Mouse (Mus musculus) liver, embryonic 12.5 days (tissue): ENCODE results near the gene Efcc1. TPM values are rescaled to one million over a fixed set of nuclear protein-coding genes. Genes with fewer than 3 reads are reported as not detected.
"Not testable (repeated sequence)": the region's sequence is repeated elsewhere in the genome, so short reads cannot be mapped to it uniquely, and the experiment has no call there.

Source experiments
- ATAC-seq: fragments of 200-750 bp; cut with Nextera tagmentation; 2 replicates; pipeline ENCODE4 v1.8.0; 2017; ENCODE audit warnings: moderate number of reproducible peaks, mild to moderate bottlenecking, moderate library complexity
- H3K27ac ChIP-seq: fragments of 300-500 bp; sonication (generic); 2 replicates; pipeline ENCODE4 v1.5.1; 2016; ENCODE audit warnings: mild to moderate bottlenecking
- H3K27me3 ChIP-seq: fragments of 300-500 bp; sonication (generic); replicated peaks from 2 replicates; pipeline ENCODE4 v1.6.1; 2016; ENCODE audit warnings: mild to moderate bottlenecking, moderate library complexity
- H3K36me3 ChIP-seq: fragments of 300-500 bp; sonication (generic); 2 replicates; pipeline ENCODE4 v1.6.1; 2016; ENCODE audit warnings: mild to moderate bottlenecking, moderate library complexity
- H3K4me1 ChIP-seq: fragments of 300-500 bp; sonication (generic); 2 replicates; pipeline ENCODE4 v1.6.1; 2016
- H3K4me2 ChIP-seq: fragments of 300-500 bp; sonication (generic); 2 replicates; pipeline ENCODE4 v1.6.1; 2016; ENCODE audit warnings: mild to moderate bottlenecking, moderate library complexity
- H3K4me3 ChIP-seq: fragments of 300-500 bp; sonication (generic); 2 replicates; pipeline ENCODE4 v1.5.1; 2016; ENCODE audit warnings: mild to moderate bottlenecking, moderate library complexity
- H3K9ac ChIP-seq: fragments of 300-500 bp; sonication (generic); 2 replicates; pipeline ENCODE4 v1.6.1; 2016; ENCODE audit warnings: mild to moderate bottlenecking, moderate library complexity
- H3K9me3 ChIP-seq: fragments of 300-500 bp; sonication (generic); replicated peaks from 2 replicates; pipeline ENCODE4 v1.6.1; 2016; ENCODE audit warnings: mild to moderate bottlenecking, moderate library complexity
- WGBS: fragments of 180-500 bp; shearing (Covaris S2); methylation state at CpG from one replicate; pipeline ENCODE4 v1.1.7; 2016; ENCODE audit not compliant: insufficient replicate concordance; 5-methylcytosine and 5-hydroxymethylcytosine counted together
- polyA plus RNA-seq: library from polyadenylated mRNA; unstranded; fragments of >200 nt; fragmentation: Nextera tagmentation; extraction: Ambion mirVana; gene quantifications from 2 replicates; pipeline ENCODE4 v1.2.1, GENCODE M21; 2016

Gene Efcc1
- polyA plus RNA-seq, 1 experiment from 2014 or later, result 0.51 TPM

DNA sequence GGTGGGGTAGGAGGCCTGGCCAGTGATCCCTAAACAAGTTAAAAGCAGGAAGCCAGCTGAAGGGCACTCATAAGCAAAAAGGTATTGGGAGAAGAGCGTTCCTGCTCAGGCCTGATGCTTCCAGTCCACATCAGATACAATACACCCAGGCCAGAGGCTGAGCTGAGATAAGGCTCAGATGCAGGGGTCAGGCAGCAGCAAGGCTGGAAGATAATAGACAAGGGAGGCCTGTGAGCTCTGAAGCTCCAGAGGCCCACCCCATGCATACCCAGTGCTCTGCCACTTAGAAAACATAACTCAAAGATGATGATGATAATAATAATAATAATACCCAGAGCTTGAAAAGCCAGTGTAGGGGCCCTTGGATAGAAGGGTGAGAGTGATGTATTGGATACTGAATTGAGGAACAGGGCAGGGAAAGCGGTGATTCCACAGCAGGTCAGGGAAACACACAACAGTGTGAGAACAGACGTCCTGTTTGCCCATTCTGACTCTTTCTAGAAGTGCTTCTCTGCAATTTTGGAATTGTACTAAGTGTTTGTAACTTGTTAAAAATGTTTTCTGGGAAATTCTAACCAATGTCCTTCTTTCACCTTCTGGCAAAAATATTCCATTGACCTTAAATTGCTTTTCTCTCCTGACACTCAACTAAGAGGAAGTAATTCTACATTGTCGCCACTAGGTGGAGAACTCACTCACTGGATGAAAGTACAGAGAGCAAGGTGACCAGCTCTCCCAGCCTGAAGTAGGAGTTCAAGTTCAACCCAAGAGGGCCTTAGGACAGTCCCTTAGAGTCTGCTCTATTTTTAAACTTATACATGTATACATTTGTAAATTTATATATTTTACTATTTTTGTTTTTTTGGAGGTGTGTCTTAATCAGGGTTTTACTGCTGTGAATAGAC is 33.0 kb downstream of the Efcc1 start:
- Histone ChIP-seq H3K4me2 (peak overlapping the region; percentile 50), H3K27ac (peak overlapping the region; percentile 89), H3K4me3 (no peak overlapping the region), H3K9me3 (no peaks in the 10 kb centered on the region; the same call in 1 of the 2 replicates), H3K9ac (peak overlapping the region; percentile 59), H3K27me3 (no peaks in the 10 kb centered on the region; the same call in 1 of the 2 replicates), H3K4me1 (peaks cover 47% of the 10 kb centered on the region), H3K36me3 (no peaks in the 10 kb centered on the region)
- WGBS, result 40% methylated on average over 4 of the region's 4 CpGs
- peak; percentile 98 for ATAC-seq

DNA sequence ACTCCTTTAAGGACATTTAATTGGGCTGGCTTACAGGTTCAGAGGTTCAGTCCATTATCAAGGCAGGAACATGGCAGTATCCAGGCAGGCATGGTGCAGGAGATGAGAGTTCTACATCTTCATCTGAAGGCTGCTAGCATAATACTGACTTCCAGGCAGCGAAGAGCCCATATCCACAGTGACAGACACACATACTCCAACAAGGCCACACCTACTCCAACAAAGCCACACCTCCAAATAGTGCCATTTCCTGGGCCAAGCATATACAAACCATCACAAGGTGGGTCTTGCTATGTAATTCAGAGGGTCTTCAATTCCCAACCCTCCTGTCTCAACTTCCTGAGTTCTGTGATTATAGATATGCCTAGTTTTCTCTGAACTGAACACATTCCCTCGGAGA is 33.6 kb downstream of the Efcc1 start:
- not testable (repeated sequence) for H3K36me3 ChIP-seq, H3K27me3 ChIP-seq, ATAC-seq, H3K9ac ChIP-seq, H3K4me2 ChIP-seq, H3K4me3 ChIP-seq, H3K9me3 ChIP-seq
- 91% methylated on average over 2 of the region's 2 CpGs for WGBS
- H3K27ac ChIP-seq, result peak overlapping the region; percentile 89
- peaks cover 43% of the 10 kb centered on the region for H3K4me1 ChIP-seq

DNA sequence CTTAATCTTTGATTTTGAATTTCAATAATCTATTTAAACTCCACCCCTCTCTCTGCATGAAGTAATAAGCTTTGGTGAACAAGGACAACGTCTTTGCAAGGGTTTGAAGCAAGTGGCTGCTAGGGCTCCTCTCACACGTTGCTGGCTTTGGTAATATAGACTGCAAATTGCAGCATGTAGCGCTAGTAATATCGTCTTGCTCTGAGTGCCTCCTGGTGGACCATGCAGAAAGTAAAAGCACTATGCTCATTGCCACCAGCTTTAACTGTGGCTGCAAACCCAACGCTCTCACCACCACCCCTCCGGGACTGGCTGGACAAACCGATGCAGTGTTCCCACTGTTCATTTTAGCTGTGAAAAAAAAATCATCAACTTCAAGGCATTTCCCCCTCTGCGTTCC is 40.0 kb downstream of the Efcc1 start:
- WGBS, result 46% methylated on average over 8 of the region's 8 CpGs
- no peak; the same call in 1 of the 2 replicates for ATAC-seq

GRCm38 (mm10) chr6:87774466-87774865 is 43.8 kb downstream of the Efcc1 start:
- no peak overlapping the region for H3K4me3 ChIP-seq
- H3K4me1 ChIP-seq, result peaks cover 50% of the 10 kb centered on the region
- H3K9ac ChIP-seq, result no peak overlapping the region
- H3K27ac ChIP-seq, result no peak overlapping the region
- no peaks in the 10 kb centered on the region for H3K36me3 ChIP-seq
- 48% methylated on average over 1 of the region's 1 CpGs for WGBS
- ATAC-seq, result no peak
- no peak overlapping the region for H3K4me2 ChIP-seq
- H3K27me3 ChIP-seq, result no peaks in the 10 kb centered on the region; the same call in 1 of the 2 replicates
- no peaks in the 10 kb centered on the region for H3K9me3 ChIP-seq

More for the DNA sequence above, 40.0 kb downstream of the Efcc1 start:
- Histone ChIP-seq H3K27me3 (no peaks in the 10 kb centered on the region; the same call in 1 of the 2 replicates), H3K4me2 (no peak overlapping the region), H3K27ac (no peak overlapping the region), H3K4me3 (no peak overlapping the region), H3K9me3 (no peaks in the 10 kb centered on the region), H3K4me1 (peaks cover 12% of the 10 kb centered on the region), H3K9ac (no peak overlapping the region), H3K36me3 (no peaks in the 10 kb centered on the region)

- Histone ChIP-seq H3K4me2 (no peak overlapping the region), H3K9me3 (no peaks in the 10 kb centered on the region), H3K27me3 (no peaks in the 10 kb centered on the region; the same call in 1 of the 2 replicates), H3K36me3 (no peaks in the 10 kb centered on the region), H3K27ac (no peak overlapping the region), H3K9ac (no peak overlapping the region), H3K4me1 (peaks cover 54% of the 10 kb centered on the region), H3K4me3 (no peak overlapping the region)
- no peak for ATAC-seq
- 45% methylated on average over 9 of the region's 9 CpGs for WGBS
These were observed 44.2 kb downstream of the Efcc1 start for GRCm38 (mm10) chr6:87774909-87775308.

GRCm38 (mm10) chr6:87775588-87776245 is 45.0 kb downstream of the Efcc1 start:
- H3K27me3 ChIP-seq, result no peaks in the 10 kb centered on the region; the same call in 1 of the 2 replicates
- peak overlapping the region; percentile 66 for H3K4me2 ChIP-seq
- H3K27ac ChIP-seq, result peak overlapping the region; percentile 95
- peak overlapping the region; percentile 45 for H3K4me3 ChIP-seq
- ATAC-seq, result peak; percentile 98
- peaks cover 50% of the 10 kb centered on the region for H3K4me1 ChIP-seq
- 10% methylated on average over 3 of the region's 3 CpGs for WGBS
- peak overlapping the region; percentile 76 for H3K9ac ChIP-seq
- H3K36me3 ChIP-seq, result no peaks in the 10 kb centered on the region
- no peaks in the 10 kb centered on the region for H3K9me3 ChIP-seq

GRCm38 (mm10) chr6:87776663-87777062 is 46.0 kb downstream of the Efcc1 start:
- Histone ChIP-seq H3K4me1 (peaks cover 50% of the 10 kb centered on the region), H3K9me3 (no peaks in the 10 kb centered on the region), H3K9ac (peak overlapping the region; percentile 76), H3K27me3 (no peaks in the 10 kb centered on the region; the same call in 1 of the 2 replicates), H3K4me3 (peak overlapping the region; percentile 45), H3K4me2 (peak overlapping the region; percentile 66), H3K27ac (peak overlapping the region; percentile 95), H3K36me3 (no peaks in the 10 kb centered on the region)
- ATAC-seq, result peak; percentile 25; the same call in 1 of the 2 replicates
- 39% methylated on average over 1 of the region's 1 CpGs for WGBS

- Histone ChIP-seq H3K27ac (peak within 1 kb of the TSS; percentile 95), H3K9ac (peak within 1 kb of the TSS; percentile 76), H3K4me3 (peak within 1 kb of the TSS; percentile 45), H3K4me1 (peaks cover 50% of the 10 kb centered on the region), H3K36me3 (no peaks in the 10 kb centered on the region), H3K9me3 (no peaks in the 10 kb centered on the region), H3K4me2 (peak within 1 kb of the TSS; percentile 66), H3K27me3 (no peaks in the 10 kb centered on the region)
- ATAC-seq, result no peak
- 18% methylated on average over 2 of the region's 2 CpGs for WGBS
These were observed 47.2 kb downstream of the Efcc1 start, which contains the start of gene Gp9 for GRCm38 (mm10) chr6:87777842-87778241. Gene Gp9, plus strand, starts transcription at chr6:87778072.

- Histone ChIP-seq H3K27me3 (no peaks in the 10 kb centered on the region), H3K9ac (peak overlapping the region; percentile 47), H3K4me1 (peaks cover 54% of the 10 kb centered on the region), H3K4me2 (peak overlapping the region; percentile 66), H3K9me3 (no peaks in the 10 kb centered on the region), H3K4me3 (peak overlapping the region; percentile 4; the same call in 1 of the 2 replicates), H3K36me3 (no peaks in the 10 kb centered on the region), H3K27ac (peak overlapping the region; percentile 81)
- no peak for ATAC-seq
- WGBS, result 61% methylated on average over 11 of the region's 11 CpGs
These were observed 47.9 kb downstream of the Efcc1 start for GRCm38 (mm10) chr6:87778294-87779173.

- Histone ChIP-seq H3K36me3 (no peaks in the 10 kb centered on the region), H3K9me3 (no peaks in the 10 kb centered on the region), H3K27me3 (no peaks in the 10 kb centered on the region), H3K4me3 (no peak overlapping the region), H3K27ac (peak overlapping the region; percentile 81), H3K4me1 (peaks cover 62% of the 10 kb centered on the region), H3K4me2 (peak overlapping the region; percentile 66), H3K9ac (0 out of 2 replicates have a peak overlapping the region, but pooled peaks have one; percentile 47)
- no peak for ATAC-seq
- 85% methylated on average over 11 of the region's 11 CpGs for WGBS
These were observed 48.8 kb downstream of the Efcc1 start for GRCm38 (mm10) chr6:87779174-87780165.
